Mouse (Mus musculus) ovary, postnatal 10 days (tissue): ENCODE data around the gene Pon3.

Experiments used
- DNase-seq: peaks from one replicate; pipeline ENCODE4 v3.0.0; 2022; ENCODE audit warnings: low spot score

Gene Pon3

GRCm38 (mm10) chr6:5179189-5179588 lies 76.9 kb downstream of the Pon3 start:
- no peak for DNase-seq

- no peak for DNase-seq
Observed at GRCm38 (mm10) chr6:5177967-5178891, 77.9 kb downstream of the Pon3 start.

GRCm38 (mm10) chr6:5174179-5174812 lies 81.8 kb downstream of the Pon3 start:
- DNase-seq: no peak

GRCm38 (mm10) chr6:5172571-5172970 lies 83.5 kb downstream of the Pon3 start:
- DNase-seq: no peak

- DNase-seq: no peak
Observed at GRCm38 (mm10) chr6:5171418-5171817, 84.7 kb downstream of the Pon3 start.
